Mouse (Mus musculus) v-Abl transformed pro-B cells (cell line): ENCODE results near the gene Capza2.

ENCODE experiments used
- in situ Hi-C, 2 experiments: fragments of 400-800 bp; cut with MboI; formaldehyde crosslinking; loops; one replicate each; pipeline ENCODE4 v1.15.1; 2025; ENCODE audit not compliant: unreplicated experiment in 2 of 2

Gene Capza2

GRCm38 (mm10) chr6:17635615-17636284, at the start of gene Capza2:
Gene Capza2 (plus strand): TSS chr6:17636234.
- in situ Hi-C loops: loop anchor here in 1 of 2 experiments (25.0 kb wide), 1 partner anchor 1798 kb away; no protein-coding TSS in a partner anchor

DNA sequence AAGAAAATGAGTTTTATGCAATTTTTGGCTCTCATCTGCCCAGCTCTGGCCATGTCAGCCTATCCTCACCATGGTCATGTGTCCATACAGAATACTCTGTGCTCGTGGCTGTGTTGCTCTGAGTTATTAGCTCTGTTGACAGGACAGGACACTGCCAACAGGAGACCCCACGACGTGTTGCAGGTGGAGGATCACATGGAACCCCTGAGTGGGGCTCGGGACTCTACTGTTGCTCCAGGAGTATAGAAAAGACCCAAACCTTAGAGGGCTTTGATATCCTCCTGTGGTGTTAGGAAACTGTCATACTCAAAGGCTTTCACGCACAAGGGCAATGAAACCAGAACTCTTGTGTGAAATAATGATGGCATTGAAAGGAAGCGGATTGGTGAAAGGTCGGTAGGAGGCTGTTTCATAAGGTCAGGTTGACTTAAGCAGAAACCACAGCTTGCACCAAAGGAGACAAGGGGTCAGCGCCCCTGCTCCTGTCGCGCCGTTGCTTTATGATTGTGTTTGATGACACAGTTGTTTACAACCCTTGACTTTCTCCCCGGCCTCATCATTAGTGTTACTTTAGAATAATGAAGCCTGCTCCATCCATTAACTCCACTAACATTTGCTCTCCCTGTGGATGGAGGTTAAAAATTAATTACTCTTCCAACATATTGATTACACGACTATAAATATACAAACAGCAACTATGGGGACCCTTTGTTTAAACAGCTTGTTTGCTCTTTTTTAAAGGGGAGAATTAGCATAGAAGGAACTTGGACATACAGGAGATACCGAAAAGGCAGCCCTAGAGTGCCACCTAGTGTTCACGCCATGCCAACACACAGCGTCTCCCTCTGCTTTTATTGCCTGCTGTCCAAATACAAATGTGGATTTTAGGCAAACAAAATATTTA, 46.7 kb upstream of the Capza2 start:
- in situ Hi-C loops: loop anchor here (10.0 kb wide), 2 partner anchors 224 to 564 kb away; no protein-coding TSS in a partner anchor

GRCm38 (mm10) chr6:17589953-17590627, 45.9 kb upstream of the Capza2 start:
- in situ Hi-C loops: loop anchor here (5.0 to 10.0 kb wide), 5 partner anchors 225 to 565 kb away; no protein-coding TSS in a partner anchor

- in situ Hi-C loops: loop anchor here (5.0 kb wide), 3 partner anchors 232 to 492 kb away; no protein-coding TSS in a partner anchor
Measured at GRCm38 (mm10) chr6:17593971-17594370, 42.1 kb upstream of the Capza2 start.

GRCm38 (mm10) chr6:17595712-17596462, 40.1 kb upstream of the Capza2 start:
- in situ Hi-C loops: no loop called here

DNA sequence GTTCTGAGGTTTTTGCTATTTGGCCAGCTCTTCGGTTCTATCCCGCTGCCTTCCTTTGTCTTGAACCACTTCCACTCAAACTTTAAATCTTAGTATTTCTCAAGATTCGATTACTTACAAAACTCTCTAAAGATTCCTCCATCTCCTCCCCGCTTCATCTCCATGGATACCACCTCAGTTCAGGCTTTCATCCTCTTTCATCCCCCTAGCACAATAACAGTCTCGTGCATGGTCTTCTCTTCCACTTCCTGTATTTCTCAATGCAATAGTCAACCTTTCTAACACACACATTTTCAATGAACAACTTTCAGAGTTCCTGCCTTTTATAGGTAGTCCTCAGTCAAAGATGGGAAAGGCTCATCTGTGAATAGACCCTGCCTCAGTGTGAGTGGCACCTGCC, 36.7 kb upstream of the Capza2 start:
- in situ Hi-C loops: no loop called here

DNA sequence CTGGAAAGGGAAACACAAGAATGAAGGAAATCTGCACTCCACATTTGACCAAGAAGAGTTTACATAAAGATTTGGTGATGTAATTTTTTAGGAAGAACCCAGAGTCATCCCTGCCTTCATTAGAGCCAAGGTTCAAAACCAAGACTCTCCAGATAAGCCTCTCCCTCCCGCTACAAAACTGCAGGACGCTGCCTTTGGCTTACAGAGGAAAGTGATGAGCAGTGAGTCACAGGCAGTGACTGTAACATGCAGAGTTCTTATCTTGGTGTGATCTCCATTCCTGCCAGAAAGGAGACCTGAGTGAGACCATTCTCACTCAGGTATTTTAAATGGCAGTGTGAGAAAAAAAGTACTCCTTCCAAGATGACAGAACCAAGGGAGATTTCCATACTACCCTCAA, 34.5 kb upstream of the Capza2 start:
- in situ Hi-C loops: loop anchor here in 1 of 2 experiments (25.0 kb wide), 1 partner anchor 1236 kb away; the partner anchor contains the start of gene Lsm8

GRCm38 (mm10) chr6:17606915-17607314, 29.1 kb upstream of the Capza2 start:
- in situ Hi-C loops: loop anchor here in 1 of 2 experiments (25.0 kb wide), 1 partner anchor 1230 kb away; the partner anchor contains the start of gene Lsm8

DNA sequence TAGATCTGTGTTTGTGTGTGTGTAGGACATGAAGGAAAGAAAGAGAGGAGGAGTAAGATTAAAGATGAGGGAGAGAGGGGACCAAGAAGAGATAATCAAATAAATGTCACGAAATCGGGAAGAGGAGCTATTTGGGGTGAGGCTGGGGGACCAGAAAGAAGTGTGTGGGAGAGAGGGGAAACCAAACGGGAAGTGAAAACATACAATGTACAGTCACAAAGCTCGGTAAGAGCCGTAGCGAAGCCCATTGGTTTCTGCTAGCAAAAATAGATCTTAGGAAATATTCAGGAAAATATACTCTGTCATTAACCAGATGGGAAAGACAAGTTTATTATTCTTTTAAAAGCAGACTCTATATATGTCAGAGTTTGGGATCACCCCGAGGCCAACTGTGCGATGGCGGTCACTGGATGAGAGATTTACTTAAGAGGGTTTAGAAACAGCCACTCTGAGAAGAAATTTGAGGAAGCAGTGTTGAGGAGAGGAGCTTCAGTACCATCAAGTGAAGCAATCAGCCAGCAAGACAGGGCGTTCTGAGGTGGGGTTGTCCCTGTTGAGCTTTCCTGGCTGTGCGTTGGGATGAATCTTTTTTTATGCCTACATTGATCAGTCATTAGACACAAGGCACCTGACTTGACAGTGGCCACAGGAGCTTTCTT, 24.6 kb upstream of the Capza2 start:
- in situ Hi-C loops: loop anchor here in 1 of 2 experiments (25.0 kb wide), 1 partner anchor 1226 kb away; the partner anchor contains the start of gene Lsm8

DNA sequence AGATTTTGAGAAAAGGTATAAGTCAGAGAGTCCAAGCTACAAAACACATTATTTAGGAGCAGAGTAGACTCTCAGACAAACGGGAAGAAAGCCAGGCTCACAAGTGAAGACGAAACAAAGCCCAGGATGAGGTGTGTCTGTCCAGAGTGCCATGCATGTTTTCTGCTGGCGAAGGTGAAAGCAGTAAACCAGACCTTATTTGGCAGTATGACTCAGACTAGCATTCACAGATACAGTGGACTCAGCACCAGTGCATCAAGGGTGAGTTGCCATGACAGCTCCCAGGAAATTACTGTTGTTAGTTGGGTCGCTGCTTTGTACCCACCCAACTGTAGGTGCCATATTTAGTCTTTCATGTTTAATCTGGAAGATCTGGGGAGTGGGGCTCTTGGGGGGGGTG, 23.4 kb upstream of the Capza2 start:
- in situ Hi-C loops: loop anchor here in 1 of 2 experiments (25.0 kb wide), 1 partner anchor 1225 kb away; the partner anchor contains the start of gene Lsm8

DNA sequence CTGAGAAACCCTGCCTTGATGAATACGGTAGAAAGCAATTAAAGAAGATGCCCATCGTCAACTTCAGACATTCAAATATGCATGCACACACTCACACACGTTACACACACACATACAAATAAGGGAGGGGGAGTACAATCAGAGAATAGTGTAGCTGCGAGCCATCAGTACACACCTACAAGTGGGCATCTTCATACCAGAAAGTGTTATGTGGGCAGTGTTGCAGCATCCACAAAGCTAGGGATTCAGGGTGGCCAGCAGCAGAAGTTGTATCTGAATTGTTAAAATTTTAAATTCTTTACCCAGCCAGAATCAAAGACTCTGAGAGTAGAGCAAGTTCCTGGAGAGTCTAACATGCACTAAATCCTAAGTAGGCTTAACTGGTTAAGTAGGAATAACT, 15.2 kb upstream of the Capza2 start:
- in situ Hi-C loops: loop anchor here in 1 of 2 experiments (25.0 kb wide), 1 partner anchor 1216 kb away; the partner anchor contains the start of gene Lsm8

DNA sequence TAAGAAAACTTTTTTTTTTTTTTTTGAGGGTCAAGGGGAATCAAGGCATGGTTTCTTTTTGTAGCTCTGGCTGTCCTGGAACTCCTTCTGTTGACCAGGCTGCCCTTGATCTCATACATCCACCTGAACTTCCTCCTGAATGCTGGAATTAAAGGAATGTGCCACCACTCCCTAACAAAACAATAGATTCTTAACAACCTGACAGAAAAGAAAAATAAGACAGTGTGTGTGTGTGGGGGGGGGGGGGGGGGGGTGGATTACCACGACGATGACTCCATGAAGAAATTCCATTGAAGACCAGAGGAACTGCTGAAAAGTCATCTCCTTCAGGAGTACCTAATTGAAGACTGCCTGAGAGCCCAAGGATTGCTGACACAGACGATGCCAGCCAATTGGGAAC, 14.6 kb upstream of the Capza2 start:
- in situ Hi-C loops: loop anchor here in 1 of 2 experiments (25.0 kb wide), 1 partner anchor 1216 kb away; the partner anchor contains the start of gene Lsm8

DNA sequence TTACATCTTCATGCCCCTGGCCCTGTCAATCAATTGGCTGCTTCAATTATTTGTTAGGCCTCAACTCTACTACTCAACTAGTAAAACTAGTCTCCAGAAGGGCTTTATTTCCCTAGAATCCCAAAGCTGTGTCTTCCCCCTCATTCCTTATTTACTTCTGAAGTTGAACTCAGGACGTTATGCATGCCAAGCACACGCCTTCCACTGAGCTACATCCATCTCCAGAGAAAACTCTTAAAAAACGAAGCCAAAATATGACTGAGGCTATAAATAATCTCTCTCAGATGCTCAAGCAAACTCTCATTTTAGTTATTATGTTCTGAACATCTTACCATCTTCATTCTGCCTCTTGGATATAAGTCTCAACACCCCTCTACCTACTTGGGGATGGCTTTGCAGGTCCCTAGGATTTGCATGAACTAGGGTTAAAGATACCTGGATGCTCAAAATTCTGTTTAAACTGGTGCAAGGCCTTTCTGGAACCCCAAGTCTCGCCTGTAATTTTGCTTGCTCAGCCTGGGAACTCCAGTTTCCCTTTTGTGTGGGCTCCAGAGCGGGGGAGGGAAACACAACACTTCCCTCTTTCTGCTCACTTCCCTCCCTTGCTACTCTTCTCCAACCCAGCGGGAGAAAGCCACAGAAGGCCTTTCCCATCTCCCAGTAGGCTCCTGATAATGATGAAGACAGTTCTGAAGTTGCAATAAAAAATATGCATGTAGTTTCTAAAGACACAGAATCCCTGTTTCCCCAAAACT, 7.2 kb upstream of the Capza2 start:
- in situ Hi-C loops: loop anchor here in 1 of 2 experiments (25.0 kb wide), 1 partner anchor 1792 kb away; no protein-coding TSS in a partner anchor

DNA sequence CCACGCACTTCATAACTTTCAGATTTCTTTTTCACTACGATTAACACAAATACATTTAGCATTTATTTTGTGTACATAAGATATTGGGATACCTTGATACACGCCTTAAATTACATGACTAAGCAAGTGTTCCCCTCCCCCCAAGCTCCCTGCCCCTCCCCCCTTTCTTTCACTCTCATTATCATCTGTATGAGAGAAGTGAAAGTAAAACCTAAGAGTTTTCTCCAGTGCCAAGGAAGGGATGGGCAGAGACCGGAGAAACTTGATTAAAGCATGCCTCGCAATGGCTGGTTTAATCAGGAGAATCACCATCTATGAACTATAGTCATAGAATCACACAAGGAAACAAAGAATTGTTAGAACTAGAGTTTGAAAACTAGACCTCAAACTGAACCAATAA, 6.3 kb upstream of the Capza2 start:
- in situ Hi-C loops: loop anchor here in 1 of 2 experiments (25.0 kb wide), 1 partner anchor 1792 kb away; no protein-coding TSS in a partner anchor

DNA sequence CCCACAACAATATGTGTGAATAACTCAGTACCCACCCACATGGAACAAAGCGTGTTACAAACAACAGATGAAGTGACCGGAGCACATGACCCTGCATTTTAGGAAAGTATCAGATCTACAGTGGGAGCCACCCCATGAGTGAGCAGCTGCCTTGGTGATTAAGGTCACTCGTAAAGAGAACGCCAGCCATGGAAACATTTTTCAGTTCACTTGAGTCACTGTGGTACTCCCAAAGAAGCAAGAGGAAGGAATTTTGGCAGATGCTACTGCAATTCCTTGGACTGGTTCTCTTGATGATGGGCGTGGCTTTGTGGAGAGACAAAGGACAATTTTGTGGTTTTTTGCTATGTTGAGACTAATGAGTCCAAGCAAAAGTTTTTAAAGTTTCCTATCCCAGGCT, 4.4 kb upstream of the Capza2 start:
- in situ Hi-C loops: loop anchor here in 1 of 2 experiments (25.0 kb wide), 1 partner anchor 1794 kb away; no protein-coding TSS in a partner anchor

GRCm38 (mm10) chr6:17633819-17634218, 2.2 kb upstream of the Capza2 start:
- in situ Hi-C loops: loop anchor here in 1 of 2 experiments (25.0 kb wide), 1 partner anchor 1797 kb away; no protein-coding TSS in a partner anchor

DNA sequence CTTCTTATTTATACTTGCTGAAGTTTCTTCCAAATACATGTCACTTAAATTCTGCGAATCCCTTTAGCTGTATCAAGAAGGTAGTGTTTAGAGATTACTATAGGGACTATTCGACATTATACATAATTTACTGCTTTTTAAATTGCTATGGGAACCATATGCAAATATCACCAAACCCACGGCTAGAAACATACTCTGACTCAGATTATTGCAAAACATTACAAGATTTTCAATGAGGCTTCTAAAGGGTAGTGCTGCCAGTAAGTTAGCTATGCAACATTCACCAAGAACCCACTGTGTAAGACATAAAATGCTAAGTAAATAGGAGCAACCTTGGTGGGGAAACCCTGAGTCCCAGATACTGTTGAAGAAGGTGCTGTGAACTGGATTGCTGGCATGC, 1.0 kb upstream of the Capza2 start:
- in situ Hi-C loops: loop anchor here in 1 of 2 experiments (25.0 kb wide), 1 partner anchor 1798 kb away; no protein-coding TSS in a partner anchor

- in situ Hi-C loops: loop anchor here in 1 of 2 experiments (25.0 kb wide), 1 partner anchor 1799 kb away; no protein-coding TSS in a partner anchor
Measured at GRCm38 (mm10) chr6:17636764-17637170, 733 bp downstream of the Capza2 start.
